Mouse (Mus musculus): ENCODE measurements around the gene Ugt1a2.

DNA sequence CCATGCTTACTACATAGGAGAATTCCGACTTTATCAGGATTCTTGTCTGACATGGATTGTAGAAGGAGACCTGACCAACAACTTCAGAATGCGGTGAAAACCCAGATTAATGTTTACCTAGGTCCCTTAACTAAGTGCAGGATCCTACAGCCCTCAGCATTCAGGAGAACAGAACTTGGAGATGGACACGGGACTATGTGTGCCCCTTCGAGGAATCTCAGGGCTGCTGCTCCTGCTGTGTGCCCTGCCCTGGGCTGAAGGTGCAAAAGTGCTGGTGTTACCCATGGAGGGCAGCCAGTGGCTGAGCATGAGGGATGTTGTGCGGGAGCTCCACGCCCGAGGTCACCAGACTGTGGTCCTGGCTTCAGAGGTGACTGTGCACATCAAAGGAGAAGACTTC, at the start of gene Ugt1a2:
- TF ChIP-seq GATA1 (IDR thresholded peaks at IDR 0.05; ENCODE audit: borderline replicate concordance, low read length) (no peak), FLI1 (IDR thresholded peaks at IDR 0.05; ENCODE audit: low read length) (no peak)
